Comparison of ENCODE assay signal across 8 mouse cellular contexts in genomic region chr13:9636505-9636904, GRCm38 (mm10).
DNase-seq lines count a peak whose midpoint lies in the region; TF ChIP-seq lines count a peak whose summit lies in the region.

No protein-coding gene starts in this region.

- no peak for DNase-seq in left cerebral cortex, adult 2 months (ENCODE audit: extremely low spot score in 1 of 2, low spot score in 2 of 2)
- no peak for DNase-seq in left cerebral cortex, postnatal 36 days (ENCODE audit: low spot score in 2 of 2)
- DNase-seq in Muller cell, postnatal 12 days (ENCODE audit: inconsistent ontology term), result peak; percentile 2
- DNase-seq in cerebellum, adult 9-10 months, result peak; percentile 35
- DNase-seq in heart, postnatal 4 days, result peak; percentile 45
- peak; percentile 14 for DNase-seq in lung, postnatal 25 days (ENCODE audit: low spot score)
- DNase-seq in thymus, postnatal 36 days, result peak; percentile 5 to 8
- no peak for DNase-seq in layer of hippocampus, adult 9-11 months

- H3K4me3 ChIP-seq in left cerebral cortex, adult 2 months, result no peak overlapping the region

- no peak overlapping the region for H3K27ac ChIP-seq in left cerebral cortex, adult 2 months

- TF ChIP-seq CTCF in left cerebral cortex, adult 2 months (IDR thresholded peaks at IDR 0.05), result peak; percentile 54

- intact Hi-C loops in left cerebral cortex, adult 2 months (cut with DNase I), result loop anchor here (5.0 kb wide), 1 partner anchor 454 kb away; no protein-coding TSS in a partner anchor
- intact Hi-C loops in left cerebral cortex, postnatal 36 days (cut with DNase I), result loop anchor here (10.0 kb wide), 1 partner anchor 452 kb away; no protein-coding TSS in a partner anchor

Comparison
In these comparisons a context has a peak if more than half of its experiments do, and no peak if none do; other contexts are left out.
1. DNase-seq: peak in Muller cell, postnatal 12 days (single experiment), cerebellum, adult 9-10 months (single experiment), heart, postnatal 4 days (single experiment), lung, postnatal 25 days (single experiment) and thymus, postnatal 36 days (2 of 2); none in left cerebral cortex, adult 2 months (0 of 2), left cerebral cortex, postnatal 36 days (0 of 2) and layer of hippocampus, adult 9-11 months (single experiment).